ENCODE assay signal across 21 mouse cellular contexts in the genomic region with DNA sequence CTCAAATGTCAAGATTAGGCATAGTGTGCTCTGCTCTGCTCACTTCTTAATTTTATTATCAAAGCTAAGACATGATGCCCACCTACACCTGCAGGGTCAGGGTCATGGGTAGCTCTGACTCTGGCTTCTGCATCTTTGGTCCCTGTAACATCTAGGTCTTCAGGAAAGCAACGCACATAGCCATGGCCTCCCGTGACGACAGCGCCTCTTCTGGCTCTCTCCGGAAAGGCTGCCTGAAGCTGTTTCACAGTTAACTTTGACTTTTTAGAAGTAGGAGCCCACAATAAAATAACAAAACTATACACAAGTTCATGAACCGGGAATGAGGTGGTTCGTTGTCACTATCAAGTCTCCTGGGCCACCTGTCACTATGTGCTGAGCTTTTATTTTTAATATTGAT.
DNase-seq lines count a peak whose midpoint lies in the region; ATAC-seq and TF ChIP-seq lines count a peak whose summit lies in the region.
"Had no signal": no experiment of that assay in that cellular context is flagged by ENCODE, and none has a peak within 500 bp of the region (broad histone marks: within the 10 kb centered on the region; RNA-seq: fewer than 3 reads in every experiment).

No protein-coding gene starts in this region.

- H3K9me3 ChIP-seq in heart, embryonic 11.5 days (replicated peaks; ENCODE audit: control insufficient read depth, low read length), result no peaks in the 10 kb centered on the region
- no peaks in the 10 kb centered on the region for H3K9me3 ChIP-seq in heart, postnatal 0 days (replicated peaks; ENCODE audit: control insufficient read depth, low read length)
- H3K9me3 ChIP-seq: forebrain, embryonic 10.5 days; hindbrain, embryonic 10.5 days; midbrain, embryonic 13.5 days had no signal

- no peak overlapping the region for H3K4me3 ChIP-seq in heart, embryonic 11.5 days (ENCODE audit: low read depth, low read length)
- no peak overlapping the region for H3K4me3 ChIP-seq in layer of hippocampus, adult 2 months
- H3K4me3 ChIP-seq in heart, postnatal 0 days (ENCODE audit: low read depth, low read length), result no peak overlapping the region
- H3K4me3 ChIP-seq: forebrain, embryonic 10.5 days; hindbrain, embryonic 10.5 days; midbrain, embryonic 13.5 days; myocyte had no signal

- peak overlapping the region; percentile 57; the same call in 1 of the 2 replicates for H3K27ac ChIP-seq in heart, embryonic 11.5 days (ENCODE audit: low read depth, low read length)
- H3K27ac ChIP-seq in layer of hippocampus, adult 2 months, result peak overlapping the region; percentile 93
- peak overlapping the region; percentile 52 for H3K27ac ChIP-seq in heart, postnatal 0 days (ENCODE audit: low read depth)

- no peaks in the 10 kb centered on the region for H3K27me3 ChIP-seq in heart, embryonic 11.5 days (ENCODE audit: control insufficient read depth, insufficient read depth, low read length)
- H3K27me3 ChIP-seq in heart, postnatal 0 days (ENCODE audit: control insufficient read depth, insufficient read depth, low read length), result no peaks in the 10 kb centered on the region
- H3K27me3 ChIP-seq: midbrain, embryonic 13.5 days; Patski had no signal

- no peak for TF ChIP-seq EP300 in heart, postnatal 0 days (IDR thresholded peaks at IDR 0.05; ENCODE audit: low read depth)

- H3K4me1 ChIP-seq in heart, embryonic 11.5 days (ENCODE audit: control insufficient read depth, insufficient read depth, low read length), result peaks cover 40% of the 10 kb centered on the region
- peaks cover 31% of the 10 kb centered on the region for H3K4me1 ChIP-seq in heart, postnatal 0 days (ENCODE audit: control insufficient read depth, insufficient read depth)

- no peak for ATAC-seq in heart, embryonic 11.5 days (replicated peaks; ENCODE audit: insufficient number of reproducible peaks, low FRiP score, low TSS enrichment)
- no peak for ATAC-seq in heart, postnatal 0 days (ENCODE audit: insufficient read depth, low read depth)
- ATAC-seq: activated CD4-positive, CD25-positive, alpha-beta regulatory T cell, adult 4 months; Patski had no signal

- peak; percentile 6 for DNase-seq in adrenal gland, postnatal 14 days
- no peak for DNase-seq in adrenal gland, postnatal 4 days (ENCODE audit: low spot score in 2 of 2)
- DNase-seq in heart, adult 8-10 months (ENCODE audit: low spot score), result no peak
- no peak for DNase-seq in layer of hippocampus, adult 2 months (ENCODE audit: low spot score in 2 of 2)
- DNase-seq in layer of hippocampus, adult 9-11 months, result no peak
- DNase-seq in heart, postnatal 0 days (ENCODE audit: low spot score), result no peak
- DNase-seq in retina, embryonic 14.5 days (ENCODE audit: low spot score), result no peak
- DNase-seq: adrenal gland, postnatal 10 days; gastrocnemius, postnatal 10 days; kidney, adult 18-20 months; lung, adult 18-20 months; lung, postnatal 14 days; thymus, postnatal 14 days had no signal

- 81% methylated on average over 7 of the region's 7 CpGs for WGBS in heart, embryonic 11.5 days (ENCODE audit: insufficient replicate concordance)
- WGBS in heart, postnatal 0 days, result 92% methylated on average over 7 of the region's 7 CpGs

- peak; percentile 21 for TF ChIP-seq CTCF in layer of hippocampus, adult 2 months (conservative IDR thresholded peaks at IDR 0.05)
- no peak for TF ChIP-seq CTCF in heart, postnatal 0 days (IDR thresholded peaks at IDR 0.05; ENCODE audit: low read depth)

- no peaks in the 10 kb centered on the region for H3K36me3 ChIP-seq in heart, embryonic 11.5 days (ENCODE audit: control insufficient read depth, insufficient read depth, low read length)
- no peaks in the 10 kb centered on the region for H3K36me3 ChIP-seq in heart, postnatal 0 days (replicated peaks; ENCODE audit: control insufficient read depth, insufficient read depth, low read length)
- H3K36me3 ChIP-seq: forebrain, embryonic 10.5 days; midbrain, embryonic 13.5 days had no signal

- no peak overlapping the region for H3K9ac ChIP-seq in heart, embryonic 11.5 days (ENCODE audit: low read depth, low read length)
- no peak overlapping the region for H3K9ac ChIP-seq in heart, postnatal 0 days (replicated peaks; ENCODE audit: low read depth, low read length)
- H3K9ac ChIP-seq: midbrain, embryonic 13.5 days had no signal

- H3K4me2 ChIP-seq in heart, embryonic 11.5 days, result no peak overlapping the region
- no peak overlapping the region for H3K4me2 ChIP-seq in heart, postnatal 0 days (ENCODE audit: low read depth, low read length)
- H3K4me2 ChIP-seq: liver, embryonic 11.5 days; midbrain, embryonic 13.5 days had no signal
